Mouse (Mus musculus) cortical plate, adult 2 months (tissue): ENCODE measurements at regions not wholly inside any gene's neighbourhood (a gene's known extent, or its start where the extent isn't known, plus 50 kb on each side); places are given as distances from the start of the nearest gene placed in this dataset.

ENCODE experiments used
- H3K27ac ChIP-seq: fragments of 200-500 bp; 2 replicates; pipeline ENCODE4 v1.5.1; 2012; ENCODE audit warnings: low read length, control low read depth, inconsistent platforms; ENCODE audit not compliant: insufficient read depth
- H3K4me1 ChIP-seq: fragments of 200-500 bp; 2 replicates; pipeline ENCODE4 v1.6.1; 2011; ENCODE audit warnings: low read length; ENCODE audit not compliant: control insufficient read depth, insufficient read depth
- H3K4me3 ChIP-seq: fragments of 200-500 bp; 2 replicates; pipeline ENCODE4 v1.5.1; 2011; ENCODE audit warnings: mild to moderate bottlenecking, low read length, control low read depth; ENCODE audit not compliant: insufficient read depth
- CTCF ChIP-seq: fragments of 200-500 bp; IDR thresholded peaks from 2 replicates; pipeline ENCODE4 v1.5.1; 2011; ENCODE audit warnings: mild to moderate bottlenecking, control low read depth, low read length; ENCODE audit not compliant: insufficient read depth; ENCODE audit errors: extremely low read depth
- POLR2A ChIP-seq: fragments of 200-500 bp; IDR thresholded peaks from 2 replicates; pipeline ENCODE4 v1.6.1; 2011; ENCODE audit warnings: mild to moderate bottlenecking, low read length, control low read depth; ENCODE audit not compliant: insufficient read depth; ENCODE audit errors: extremely low read depth

- no peak overlapping the region for H3K27ac ChIP-seq
- TF ChIP-seq CTCF (no peak), POLR2A (no peak)
- H3K4me3 ChIP-seq: no peak overlapping the region
Measured at GRCm38 (mm10) chr15:31167506-31167905, 56.6 kb upstream of the Dap start.

GRCm38 (mm10) chr15:31168191-31168590 lies 55.9 kb upstream of the Dap start:
- no peak for TF ChIP-seq POLR2A
- TF ChIP-seq CTCF: no peak
- Histone ChIP-seq H3K4me3 (no peak overlapping the region), H3K27ac (no peak overlapping the region), H3K4me1 (no peaks in the 10 kb centered on the region)

More at GRCm38 (mm10) chr15:31167506-31167905, 56.6 kb upstream of the Dap start:
- no peaks in the 10 kb centered on the region for H3K4me1 ChIP-seq

- TF ChIP-seq CTCF: no peak
- no peak for TF ChIP-seq POLR2A
- Histone ChIP-seq H3K4me1 (no peaks in the 10 kb centered on the region), H3K4me3 (no peak overlapping the region), H3K27ac (no peak overlapping the region)
Measured at GRCm38 (mm10) chr15:31173309-31174115, 50.6 kb upstream of the Dap start.
